Mouse (Mus musculus) CH12.LX (cell line): Measurements from ENCODE around the gene Ifi214. TPM values are rescaled to one million over a fixed set of nuclear protein-coding genes. Genes with fewer than 3 reads are reported as not detected.
"Not testable (repeated sequence)": the region's sequence is repeated elsewhere in the genome, so short reads cannot be mapped to it uniquely, and the experiment has no call there.

Experiments
- DNase-seq: peaks from one replicate; pipeline ENCODE4 v3.0.0-alpha.2; 2013; ENCODE audit errors: extremely low read depth
- H3K27ac ChIP-seq: 2 replicates; pipeline ENCODE4 v1.5.1; 2012; ENCODE audit warnings: low read depth, mild to moderate bottlenecking, control low read depth, moderate library complexity; ENCODE audit not compliant: insufficient read depth
- H3K27me3 ChIP-seq: replicated peaks from 2 replicates; pipeline ENCODE3; 2012; ENCODE audit warnings: inconsistent platforms
- H3K36me3 ChIP-seq, 2 experiments: replicated peaks in 1 of 2; 2 replicates each; pipeline versions ENCODE3 to v1.6.1; 2012; ENCODE audit warnings: inconsistent platforms in 1 of 2, low read length in 1 of 2, mild to moderate bottlenecking in 1 of 2, mixed read lengths in 1 of 2, moderate library complexity in 1 of 2; ENCODE audit not compliant: control insufficient read depth in 1 of 2, insufficient read depth in 1 of 2
- H3K4me1 ChIP-seq, 2 experiments: 2 replicates each; pipeline ENCODE4 v1.6.1; 2012; ENCODE audit warnings: inconsistent platforms in 1 of 2, moderate library complexity in 1 of 2; ENCODE audit not compliant: insufficient read depth in 2 of 2, control insufficient read depth in 1 of 2
- H3K4me2 ChIP-seq: 2 replicates; pipeline ENCODE4 v1.6.1; 2012; ENCODE audit warnings: low read depth, mild to moderate bottlenecking, control low read depth; ENCODE audit not compliant: poor library complexity, insufficient read depth, severe bottlenecking
- H3K4me3 ChIP-seq, 3 experiments: fragments of 150-350 bp in 1 of 3; sonication (generic) in 1 of 3; replicated peaks in 1 of 3; 2 replicates each; pipeline versions ENCODE3 to v1.5.1; 2011 to 2012; ENCODE audit warnings: low read depth in 2 of 3, low read length in 2 of 3, mild to moderate bottlenecking in 2 of 3, moderate library complexity in 2 of 3, control low read depth in 1 of 3, improper control_type of control experiment in 1 of 3, inconsistent platforms in 1 of 3, mixed read lengths in 1 of 3; ENCODE audit not compliant: poor library complexity in 1 of 3
- H3K79me2 ChIP-seq: replicated peaks from 2 replicates; pipeline ENCODE4 v1.6.1; 2012; ENCODE audit warnings: mild to moderate bottlenecking, moderate library complexity; ENCODE audit not compliant: control insufficient read depth, poor library complexity, insufficient read depth, severe bottlenecking; ENCODE audit errors: extremely low read depth
- H3K9ac ChIP-seq: 2 replicates; pipeline ENCODE4 v1.6.1; 2012; ENCODE audit warnings: low read depth, mild to moderate bottlenecking, control low read depth, moderate library complexity; ENCODE audit not compliant: insufficient read depth
- H3K9me3 ChIP-seq: replicated peaks from 2 replicates; pipeline ENCODE3; 2012; ENCODE audit warnings: low read length, inconsistent platforms, mixed read lengths
- BHLHE40 ChIP-seq: IDR thresholded peaks from 2 replicates; pipeline ENCODE4 v1.6.1; 2011; ENCODE audit warnings: mild to moderate bottlenecking, low read depth, low read length, improper control_type of control experiment
- CHD1 ChIP-seq: IDR thresholded peaks from 2 replicates; pipeline ENCODE4 v1.6.1; 2012; ENCODE audit warnings: low read depth, low read length, improper control_type of control experiment, inconsistent platforms
- CHD2 ChIP-seq: IDR thresholded peaks from 2 replicates; pipeline ENCODE4 v1.6.1; 2011; ENCODE audit warnings: low read length, improper control_type of control experiment
- CTCF ChIP-seq, 2 experiments: IDR thresholded peaks in 1 of 2; conservative IDR thresholded peaks in 1 of 2; 2 replicates each; pipeline ENCODE4 v1.5.1; 2011 to 2012; ENCODE audit warnings: low read depth in 2 of 2, low read length in 2 of 2, improper control_type of control experiment in 1 of 2, inconsistent platforms in 1 of 2, mild to moderate bottlenecking in 1 of 2, moderate library complexity in 1 of 2
- E2F4 ChIP-seq: IDR thresholded peaks from 2 replicates; pipeline ENCODE4 v1.6.1; 2011; ENCODE audit warnings: low read depth, low read length, improper control_type of control experiment; ENCODE audit not compliant: insufficient replicate concordance
- ELF1 ChIP-seq: IDR thresholded peaks from 2 replicates; pipeline ENCODE4 v1.6.1; 2014; ENCODE audit warnings: low read depth, mild to moderate bottlenecking, inconsistent platforms, low read length, improper control_type of control experiment
- EP300 ChIP-seq: IDR thresholded peaks from 2 replicates; pipeline ENCODE4 v1.6.1; 2011; ENCODE audit warnings: low read length, improper control_type of control experiment
- ETS1 ChIP-seq: conservative IDR thresholded peaks from 2 replicates; pipeline ENCODE4 v1.6.1; 2012; ENCODE audit warnings: low read depth, mild to moderate bottlenecking, inconsistent platforms, low read length, improper control_type of control experiment, moderate library complexity
- GABPA ChIP-seq: IDR thresholded peaks from 2 replicates; pipeline ENCODE4 v1.6.1; 2012; ENCODE audit warnings: low read depth, low read length, improper control_type of control experiment, inconsistent platforms; ENCODE audit not compliant: insufficient replicate concordance
- HCFC1 ChIP-seq: IDR thresholded peaks from 2 replicates; pipeline ENCODE4 v1.6.1; 2012; ENCODE audit warnings: low read depth, mild to moderate bottlenecking, inconsistent platforms, low read length, improper control_type of control experiment
- IRF4 ChIP-seq: IDR thresholded peaks from 2 replicates; pipeline ENCODE4 v1.6.1; 2014; ENCODE audit warnings: low read depth, mild to moderate bottlenecking, inconsistent platforms, low read length, improper control_type of control experiment
- JUN ChIP-seq: IDR thresholded peaks from 2 replicates; pipeline ENCODE4 v1.6.1; 2011; ENCODE audit warnings: low read depth, mild to moderate bottlenecking, low read length, improper control_type of control experiment, moderate library complexity; ENCODE audit not compliant: insufficient read depth
- JUND ChIP-seq: conservative IDR thresholded peaks from 2 replicates; pipeline ENCODE4 v1.6.1; 2011; ENCODE audit warnings: low read depth, low read length, improper control_type of control experiment
- MAFK ChIP-seq: IDR thresholded peaks from 2 replicates; pipeline ENCODE4 v1.6.1; 2011; ENCODE audit warnings: low read length, improper control_type of control experiment; ENCODE audit not compliant: insufficient replicate concordance
- MAX ChIP-seq: IDR thresholded peaks from 2 replicates; pipeline ENCODE4 v1.6.1; 2011; ENCODE audit warnings: low read length, improper control_type of control experiment
- MAZ ChIP-seq: IDR thresholded peaks from 2 replicates; pipeline ENCODE4 v1.6.1; 2012; ENCODE audit warnings: low read depth, mild to moderate bottlenecking, inconsistent platforms, low read length, improper control_type of control experiment, moderate library complexity
- MEF2A ChIP-seq: IDR thresholded peaks from 2 replicates; pipeline ENCODE4 v1.6.1; 2014; ENCODE audit warnings: low read depth, mild to moderate bottlenecking, inconsistent platforms, low read length, improper control_type of control experiment, borderline replicate concordance
- MXI1 ChIP-seq: IDR thresholded peaks from 2 replicates; pipeline ENCODE4 v1.6.1; 2011; ENCODE audit warnings: mild to moderate bottlenecking, low read depth, low read length, improper control_type of control experiment
- MYC ChIP-seq: IDR thresholded peaks from 2 replicates; pipeline ENCODE4 v1.6.1; 2011; ENCODE audit warnings: low read depth, mild to moderate bottlenecking, improper control_type of control experiment, low read length
- NELFE ChIP-seq: IDR thresholded peaks from 2 replicates; pipeline ENCODE4 v1.6.1; 2011; ENCODE audit warnings: low read depth, low read length, improper control_type of control experiment
- NRF1 ChIP-seq: IDR thresholded peaks from 2 replicates; pipeline ENCODE4 v1.6.1; 2014; ENCODE audit warnings: low read depth, mild to moderate bottlenecking, inconsistent platforms, low read length, improper control_type of control experiment, moderate library complexity
- PAX5 ChIP-seq: IDR thresholded peaks from 2 replicates; pipeline ENCODE4 v1.6.1; 2012; ENCODE audit warnings: low read length, inconsistent platforms, mixed read lengths
- POLR2A ChIP-seq: IDR thresholded peaks from 2 replicates; pipeline ENCODE4 v1.6.1; 2011; ENCODE audit warnings: low read depth, mild to moderate bottlenecking, improper control_type of control experiment, low read length
- POLR2AphosphoS2 ChIP-seq: IDR thresholded peaks from 2 replicates; pipeline ENCODE4 v1.6.1; 2011; ENCODE audit warnings: low read depth, low read length, improper control_type of control experiment
- RAD21 ChIP-seq: IDR thresholded peaks from 2 replicates; pipeline ENCODE4 v1.6.1; 2011; ENCODE audit warnings: low read depth, mild to moderate bottlenecking, low read length, improper control_type of control experiment, moderate library complexity
- RCOR1 ChIP-seq: conservative IDR thresholded peaks from 2 replicates; pipeline ENCODE4 v1.6.1; 2012; ENCODE audit warnings: low read depth, mild to moderate bottlenecking, inconsistent platforms, low read length, improper control_type of control experiment
- SIN3A ChIP-seq: IDR thresholded peaks from 2 replicates; pipeline ENCODE4 v1.6.1; 2012; ENCODE audit warnings: low read length, improper control_type of control experiment, inconsistent platforms
- SMC3 ChIP-seq: IDR thresholded peaks from 2 replicates; pipeline ENCODE4 v1.6.1; 2011; ENCODE audit warnings: low read depth, low read length, improper control_type of control experiment
- TBP ChIP-seq: conservative IDR thresholded peaks from 2 replicates; pipeline ENCODE4 v1.6.1; 2011; ENCODE audit warnings: low read depth, low read length, improper control_type of control experiment
- TCF12 ChIP-seq: IDR thresholded peaks from 2 replicates; pipeline ENCODE4 v1.6.1; 2014; ENCODE audit warnings: low read depth, mild to moderate bottlenecking, inconsistent platforms, low read length, improper control_type of control experiment
- USF1 ChIP-seq: IDR thresholded peaks from 2 replicates; pipeline ENCODE4 v1.6.1; 2014; ENCODE audit warnings: low read depth, mild to moderate bottlenecking, inconsistent platforms, low read length, improper control_type of control experiment
- ZKSCAN1 ChIP-seq: IDR thresholded peaks from 2 replicates; pipeline ENCODE4 v1.6.1; 2012; ENCODE audit warnings: low read depth, inconsistent platforms, low read length, improper control_type of control experiment, borderline replicate concordance
- ZMIZ1 ChIP-seq: IDR thresholded peaks from 2 replicates; pipeline ENCODE4 v1.6.1; 2012; ENCODE audit warnings: low read depth, mild to moderate bottlenecking, inconsistent platforms, low read length, improper control_type of control experiment
- ZNF384 ChIP-seq: IDR thresholded peaks from 2 replicates; pipeline ENCODE4 v1.6.1; 2012; ENCODE audit warnings: low read depth, low read length, improper control_type of control experiment, inconsistent platforms
- dilution Hi-C: fragments of 300-500 bp; cut with MboI; formaldehyde crosslinking; loops from 2 replicates; pipeline ENCODE4 v1.14.3; 2020; ENCODE audit warnings: low sequenced_read_pairs; ENCODE audit not compliant: extremely low pct_unique_long_range_greater_than_20kb, extremely low pct_ligation_motif_present
- in situ Hi-C: fragments of 300-500 bp; cut with MboI; formaldehyde crosslinking; loops from 3 replicates; pipeline ENCODE4 v1.14.3; 2019; ENCODE audit warnings: low sequenced_read_pairs, low pct_ligation_motif_present, low pct_unique_long_range_greater_than_20kb, mixed read lengths
- polyA plus RNA-seq: library from polyadenylated mRNA; unstranded; fragments of >175 nt; gene quantifications from 2 replicates; pipeline ENCODE4 v1.2.1, GENCODE M21; 2012; ENCODE audit warnings: low read depth; ENCODE audit not compliant: insufficient read length
- total RNA-seq, 2 experiments: library from RNA; depleted of rRNA; stranded (reverse); fragments of 300-350 nt in 1 of 2; fragments of >200 nt in 1 of 2; gene quantifications; 2 replicates each; pipeline ENCODE4 v1.2.3; 2012 to 2014

Gene Ifi214
- total and polyA plus RNA-seq, 3 experiments = 0.09 to 0.16 TPM; not detected in 1

DNA sequence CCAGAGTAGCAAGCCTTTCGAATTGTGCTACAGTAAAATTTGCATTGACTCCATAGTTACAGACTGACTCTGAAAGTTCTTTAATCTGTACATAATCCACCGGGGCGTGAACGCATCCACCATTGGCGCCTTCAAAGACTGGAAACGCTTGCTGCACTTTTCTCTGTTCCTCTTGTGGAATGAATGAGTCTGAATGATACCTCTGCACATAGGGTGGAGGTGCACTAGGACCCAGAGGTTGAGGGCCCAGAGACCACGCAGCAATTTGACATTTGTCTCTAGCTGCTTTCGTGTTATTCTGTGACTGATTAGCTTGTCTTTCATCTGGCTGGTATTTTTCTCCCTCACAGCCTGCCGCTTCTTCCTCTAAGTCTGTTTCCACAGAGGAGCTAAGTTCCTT lies 43.3 kb upstream of the Ifi214 start:
- Histone ChIP-seq H3K4me3 (peak overlapping the region; percentile 64 to 75 (median 65)), H3K4me2 (peak overlapping the region; percentile 52; the same call in 1 of the 2 replicates), H3K79me2 (peaks cover 11% of the 10 kb centered on the region), H3K9ac (peak overlapping the region; percentile 68), H3K36me3 (peaks cover 6 to 10% of the 10 kb centered on the region in 2 experiments), H3K9me3 (peaks cover 6% of the 10 kb centered on the region), H3K4me1 (no peaks in the 10 kb centered on the region), H3K27ac (peak overlapping the region; percentile 74; the same call in 1 of the 2 replicates), H3K27me3 (no peaks in the 10 kb centered on the region)
- no peak for TF ChIP-seq PAX5
- TF ChIP-seq TBP = 0 out of 2 replicates have a peak, but pooled peaks have one; percentile 30
- no peak for TF ChIP-seq BHLHE40
- no peak for TF ChIP-seq USF1
- no peak for TF ChIP-seq MAZ
- TF ChIP-seq RAD21 = no peak
- peak; percentile 88 for TF ChIP-seq SIN3A
- peak; percentile 37 for TF ChIP-seq HCFC1
- peak; percentile 54; the same call in 1 of the 2 replicates for TF ChIP-seq MAX
- TF ChIP-seq POLR2A = no peak
- no peak for TF ChIP-seq NELFE
- 0 out of 2 replicates have a peak, but pooled peaks have one; percentile 29 for TF ChIP-seq ZMIZ1
- TF ChIP-seq IRF4 = peak; percentile 71; the same call in 1 of the 2 replicates
- TF ChIP-seq CHD2 = no peak
- TF ChIP-seq RCOR1 = no peak
- TF ChIP-seq CTCF (conservative IDR thresholded peaks at IDR 0.05 in 1 of 2, IDR thresholded peaks at IDR 0.05 in 1 of 2; ENCODE audit: low read depth in 2 of 2, low read length in 2 of 2) = no peak
- no peak for TF ChIP-seq GABPA
- peak; percentile 46; the same call in 1 of the 2 replicates for TF ChIP-seq MXI1
- no peak for TF ChIP-seq POLR2AphosphoS2
- TF ChIP-seq E2F4 = no peak
- no peak for TF ChIP-seq TCF12
- TF ChIP-seq ZKSCAN1 = no peak
- TF ChIP-seq CHD1 = no peak
- TF ChIP-seq MAFK = 0 out of 2 replicates have a peak, but pooled peaks have one; percentile 30
- TF ChIP-seq MYC = peak; percentile 49; the same call in 1 of the 2 replicates
- TF ChIP-seq ETS1 = peak; percentile 43; the same call in 1 of the 2 replicates
- TF ChIP-seq NRF1 = no peak
- TF ChIP-seq ZNF384 = no peak
- TF ChIP-seq EP300 = peak; percentile 63; the same call in 1 of the 2 replicates
- TF ChIP-seq SMC3 = no peak
- peak; percentile 13; the same call in 1 of the 2 replicates for TF ChIP-seq JUN
- 0 out of 2 replicates have a peak, but pooled peaks have one; percentile 15 for TF ChIP-seq JUND
- no peak for TF ChIP-seq MEF2A
- no peak for TF ChIP-seq ELF1
- peak; percentile 52 for DNase-seq
- in situ Hi-C loops = no loop called here
- dilution Hi-C loops = no loop called here

- H3K27ac ChIP-seq, H3K36me3 ChIP-seq, H3K4me2 ChIP-seq, in situ Hi-C loops, H3K9me3 ChIP-seq, H3K4me1 ChIP-seq, H3K27me3 ChIP-seq, H3K4me3 ChIP-seq, DNase-seq, H3K79me2 ChIP-seq, H3K9ac ChIP-seq, dilution Hi-C loops: not testable (repeated sequence)
Measured at GRCm38 (mm10) chr1:173550491-173551050, 14.8 kb upstream of the Ifi214 start.
